Mouse (Mus musculus): ENCODE data around the gene Ptprn2.

DNA sequence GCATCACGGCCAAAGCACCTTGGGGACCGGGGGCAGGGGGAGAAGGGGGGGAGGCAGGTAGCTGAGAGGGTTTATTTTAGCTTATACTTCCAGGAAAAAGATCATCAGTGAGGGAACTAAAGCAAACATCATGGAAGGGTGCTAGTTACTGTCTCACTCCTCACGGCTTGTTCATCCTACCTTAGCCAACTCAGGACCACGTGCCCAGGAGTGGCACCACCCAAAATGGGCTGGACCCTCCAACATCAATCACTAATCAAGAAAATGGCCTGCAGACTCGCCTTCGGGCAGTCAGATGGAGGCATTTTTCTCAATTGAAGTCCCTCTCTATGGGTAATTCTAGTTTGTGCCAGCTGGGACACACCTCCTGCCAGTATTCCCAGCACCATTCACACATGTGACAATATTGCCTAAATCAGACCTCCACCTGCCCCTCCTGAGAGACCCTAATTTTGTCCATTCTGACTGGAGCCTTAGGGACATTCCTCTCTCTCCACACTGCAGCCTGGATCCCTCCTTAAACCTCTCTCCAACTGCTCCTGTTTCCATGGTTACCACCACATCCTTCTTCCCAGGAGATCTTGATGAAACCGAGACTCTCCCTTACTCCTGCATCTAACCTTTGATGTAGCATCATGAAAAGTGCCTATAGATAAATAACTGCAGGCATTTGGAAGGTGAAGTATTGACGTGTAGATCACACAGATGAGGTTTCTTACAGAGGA lies 482.9 kb downstream of the Ptprn2 start:
- TF ChIP-seq CTCF (IDR thresholded peaks at IDR 0.05; ENCODE audit: control insufficient read depth, insufficient read depth, insufficient replicate concordance, low read depth, low read length) (no peak), POLR2A (IDR thresholded peaks at IDR 0.05; ENCODE audit: control insufficient read depth, low read depth, low read length) (no peak)
